Mouse (Mus musculus) lung, postnatal 0 days (tissue): Measurements from ENCODE around the gene Lhfpl3. TPM values are rescaled to one million over a fixed set of nuclear protein-coding genes. Genes with fewer than 3 reads are reported as not detected.
A peak's percentile ranks its signal among the peaks of the same experiment; 100 is the strongest.

ENCODE experiments used
- ATAC-seq: fragments of 200-750 bp; cut with Nextera tagmentation; 2 replicates; pipeline ENCODE4 v1.8.0; 2017; ENCODE audit warnings: moderate library complexity
- DNase-seq: peaks from one replicate; pipeline ENCODE4 v3.0.0-alpha.2; 2016; ENCODE audit warnings: low spot score
- H3K27ac ChIP-seq: fragments of 300-500 bp; sonication (generic); 2 replicates; pipeline ENCODE4 v1.5.1; 2014; ENCODE audit warnings: antibody characterized with exemption, mild to moderate bottlenecking, low read length, mixed read lengths
- H3K27me3 ChIP-seq: fragments of 300-500 bp; sonication (generic); replicated peaks from 2 replicates; pipeline ENCODE4 v1.6.1; 2014; ENCODE audit warnings: low read length, mixed read lengths; ENCODE audit not compliant: insufficient read depth
- H3K36me3 ChIP-seq: fragments of 300-500 bp; sonication (generic); 2 replicates; pipeline ENCODE4 v1.6.1; 2014; ENCODE audit warnings: low read length, mixed read lengths; ENCODE audit not compliant: insufficient read depth
- H3K4me1 ChIP-seq: fragments of 300-500 bp; sonication (generic); 2 replicates; pipeline ENCODE4 v1.6.1; 2014; ENCODE audit warnings: antibody characterized with exemption, low read depth, low read length, mixed read lengths; ENCODE audit not compliant: insufficient read depth
- H3K4me2 ChIP-seq: fragments of 300-500 bp; sonication (generic); replicated peaks from 2 replicates; pipeline ENCODE4 v1.6.1; 2014; ENCODE audit warnings: low read depth, mild to moderate bottlenecking, low read length, moderate library complexity, mixed read lengths
- H3K4me3 ChIP-seq: fragments of 300-500 bp; sonication (generic); 2 replicates; pipeline ENCODE4 v1.5.1; 2014; ENCODE audit warnings: low read depth, low read length
- H3K9ac ChIP-seq: fragments of 300-500 bp; sonication (generic); replicated peaks from 2 replicates; pipeline ENCODE4 v1.6.1; 2014; ENCODE audit warnings: low read depth, mild to moderate bottlenecking
- H3K9me3 ChIP-seq: fragments of 300-500 bp; sonication (generic); 2 replicates; pipeline ENCODE4 v1.6.1; 2016; ENCODE audit warnings: low read length, mixed read lengths
- CTCF ChIP-seq: IDR thresholded peaks from 2 replicates; pipeline ENCODE4 v1.5.1; 2016; ENCODE audit warnings: antibody characterized with exemption, mild to moderate bottlenecking
- EP300 ChIP-seq: IDR thresholded peaks from 2 replicates; pipeline ENCODE4 v1.6.1; 2016; ENCODE audit warnings: antibody characterized with exemption, mild to moderate bottlenecking, control low read depth
- WGBS: fragments of 180-500 bp; shearing (Covaris S2); extraction: QIAGEN DNeasy Blood & Tissue Kit; methylation state at CpG from one replicate; pipeline ENCODE4 v1.1.7; 2014; 5-methylcytosine and 5-hydroxymethylcytosine counted together
- microRNA-seq: library from miRNA; unstranded; fragments of <30 nt; microRNA quantifications from one replicate; pipeline ENCODE4, GENCODE M21; 2016
- polyA plus RNA-seq: library from polyadenylated mRNA; unstranded; fragments of >200 nt; fragmentation: Nextera tagmentation; extraction: Ambion mirVana; gene quantifications from 2 replicates; pipeline ENCODE4 v1.2.1, GENCODE M21; 2015

Gene Lhfpl3
- polyA plus RNA-seq, 1 experiment from 2014 or later, result 0.04 TPM

- Histone ChIP-seq H3K27ac (no peak overlapping the region), H3K9me3 (no peaks in the 10 kb centered on the region), H3K36me3 (no peaks in the 10 kb centered on the region), H3K4me2 (no peak overlapping the region), H3K27me3 (no peaks in the 10 kb centered on the region), H3K4me3 (no peak overlapping the region), H3K4me1 (no peaks in the 10 kb centered on the region), H3K9ac (no peak overlapping the region)
- WGBS, result 65% methylated on average over 3 of the region's 3 CpGs
- DNase-seq, result no peak
- ATAC-seq, result no peak
- no peak for TF ChIP-seq CTCF
Measured at GRCm38 (mm10) chr5:23273309-23273708, 527.5 kb downstream of the Lhfpl3 start.

- Histone ChIP-seq H3K9me3 (no peaks in the 10 kb centered on the region), H3K4me2 (no peak overlapping the region), H3K36me3 (no peaks in the 10 kb centered on the region), H3K27me3 (no peaks in the 10 kb centered on the region), H3K4me3 (no peak overlapping the region), H3K4me1 (no peaks in the 10 kb centered on the region), H3K9ac (no peak overlapping the region), H3K27ac (no peak overlapping the region)
- DNase-seq (no peak), ATAC-seq (no peak)
- 88% methylated on average over 7 of the region's 7 CpGs for WGBS
- TF ChIP-seq CTCF, result no peak
- TF ChIP-seq EP300, result no peak
Measured at GRCm38 (mm10) chr5:23279364-23279763, 533.5 kb downstream of the Lhfpl3 start.

- Histone ChIP-seq H3K27me3 (no peaks in the 10 kb centered on the region), H3K36me3 (no peaks in the 10 kb centered on the region), H3K4me2 (no peak overlapping the region), H3K27ac (no peak overlapping the region), H3K9me3 (no peaks in the 10 kb centered on the region), H3K4me3 (no peak overlapping the region), H3K9ac (no peak overlapping the region), H3K4me1 (no peaks in the 10 kb centered on the region)
- TF ChIP-seq CTCF (peak; percentile 66), EP300 (no peak)
- ATAC-seq (no peak), DNase-seq (peak; percentile 82)
- 20% methylated on average over 3 of the region's 3 CpGs for WGBS
Measured at GRCm38 (mm10) chr5:23284884-23285283, 539.0 kb downstream of the Lhfpl3 start.

GRCm38 (mm10) chr5:23289149-23289548 is 543.3 kb downstream of the Lhfpl3 start:
- Histone ChIP-seq H3K4me1 (no peaks in the 10 kb centered on the region), H3K36me3 (no peaks in the 10 kb centered on the region), H3K4me3 (no peak overlapping the region), H3K4me2 (no peak overlapping the region), H3K9me3 (no peaks in the 10 kb centered on the region), H3K9ac (no peak overlapping the region), H3K27ac (no peak overlapping the region), H3K27me3 (no peaks in the 10 kb centered on the region)
- TF ChIP-seq CTCF (no peak), EP300 (no peak)
- DNase-seq (no peak), ATAC-seq (no peak)

Small RNA genes lying within 50 kb of the gene (microRNA-seq; reads per million reads assigned to microRNA genes)
- not detected for gene Gm28022
- gene Gm44363, result not detected

Other genes with a start within 250 kb of the Lhfpl3 start
- 22.6 and 25.0 TPM in 2 replicates for gene Orc5, start 195.6 kb upstream of the Lhfpl3 start, polyA plus RNA-seq